Mouse (Mus musculus): ENCODE data around the gene Grb7. TPM values are rescaled to one million over a fixed set of nuclear protein-coding genes. Genes with fewer than 3 reads are reported as not detected.

Gene Grb7
- polyA plus RNA-seq (2012; rRNA removed), result 1.6 and 2.0 TPM in 2 replicates

GRCm38 (mm10) chr11:98446213-98446561, at the start of gene Grb7:
Gene Grb7, plus strand, starts transcription at chr11:98446394.
- no peak for DNase-seq (ENCODE audit: extremely low spot score in 1 of 2, low spot score in 1 of 2)

- DNase-seq (ENCODE audit: extremely low spot score in 1 of 2, low spot score in 1 of 2), result no peak
Measured at GRCm38 (mm10) chr11:98397946-98398345, 48.2 kb upstream of the Grb7 start.

GRCm38 (mm10) chr11:98400161-98400726, 46.0 kb upstream of the Grb7 start, which contains the start of gene Pgap3:
Gene Pgap3, minus strand, starts transcription at chr11:98400490.
- peak; percentile 86 to 89 for DNase-seq (ENCODE audit: extremely low spot score in 1 of 2, low spot score in 1 of 2)

- no peak for DNase-seq (ENCODE audit: extremely low spot score in 1 of 2, low spot score in 1 of 2)
Measured at GRCm38 (mm10) chr11:98400816-98401215, 45.4 kb upstream of the Grb7 start.

GRCm38 (mm10) chr11:98406621-98407020, 39.6 kb upstream of the Grb7 start:
- no peak for DNase-seq (ENCODE audit: extremely low spot score in 1 of 2, low spot score in 1 of 2)

- no peak for DNase-seq (ENCODE audit: extremely low spot score in 1 of 2, low spot score in 1 of 2)
Measured at GRCm38 (mm10) chr11:98408872-98409271, 37.3 kb upstream of the Grb7 start.

GRCm38 (mm10) chr11:98409341-98409822, 36.8 kb upstream of the Grb7 start:
- no peak for DNase-seq (ENCODE audit: extremely low spot score in 1 of 2, low spot score in 1 of 2)

GRCm38 (mm10) chr11:98412273-98412796, 33.9 kb upstream of the Grb7 start, which contains the start of gene Erbb2:
Gene Erbb2, plus strand, starts transcription at chr11:98412470.
- peak in 1 of 2 experiments; percentile 39 for DNase-seq (ENCODE audit: extremely low spot score in 1 of 2, low spot score in 1 of 2)

- DNase-seq (ENCODE audit: extremely low spot score in 1 of 2, low spot score in 1 of 2), result no peak
Measured at GRCm38 (mm10) chr11:98412797-98413301, 33.3 kb upstream of the Grb7 start.

- no peak for DNase-seq (ENCODE audit: extremely low spot score in 1 of 2, low spot score in 1 of 2)
Measured at GRCm38 (mm10) chr11:98413731-98414130, 32.5 kb upstream of the Grb7 start.

GRCm38 (mm10) chr11:98414162-98414561, 32.0 kb upstream of the Grb7 start:
- no peak for DNase-seq (ENCODE audit: extremely low spot score in 1 of 2, low spot score in 1 of 2)

- DNase-seq (ENCODE audit: extremely low spot score in 1 of 2, low spot score in 1 of 2), result no peak
Measured at GRCm38 (mm10) chr11:98417074-98417473, 29.1 kb upstream of the Grb7 start.

GRCm38 (mm10) chr11:98418273-98418672, 27.9 kb upstream of the Grb7 start:
- DNase-seq (ENCODE audit: extremely low spot score in 1 of 2, low spot score in 1 of 2), result no peak

- no peak for DNase-seq (ENCODE audit: extremely low spot score in 1 of 2, low spot score in 1 of 2)
Measured at GRCm38 (mm10) chr11:98418939-98419547, 27.2 kb upstream of the Grb7 start.

- no peak for DNase-seq (ENCODE audit: extremely low spot score in 1 of 2, low spot score in 1 of 2)
Measured at GRCm38 (mm10) chr11:98426592-98426991, 19.6 kb upstream of the Grb7 start.

- no peak for DNase-seq (ENCODE audit: extremely low spot score in 1 of 2, low spot score in 1 of 2)
Measured at GRCm38 (mm10) chr11:98428436-98428835, 17.8 kb upstream of the Grb7 start.

GRCm38 (mm10) chr11:98431743-98432502, 14.3 kb upstream of the Grb7 start:
- DNase-seq (ENCODE audit: extremely low spot score in 1 of 2, low spot score in 1 of 2), result no peak

- DNase-seq (ENCODE audit: extremely low spot score in 1 of 2, low spot score in 1 of 2), result no peak
Measured at GRCm38 (mm10) chr11:98435723-98436122, 10.5 kb upstream of the Grb7 start.

- no peak for DNase-seq (ENCODE audit: extremely low spot score in 1 of 2, low spot score in 1 of 2)
Measured at GRCm38 (mm10) chr11:98437441-98437840, 8.8 kb upstream of the Grb7 start.

- DNase-seq (ENCODE audit: extremely low spot score in 1 of 2, low spot score in 1 of 2), result peak; percentile 85 to 98
Measured at GRCm38 (mm10) chr11:98438331-98439158, 7.6 kb upstream of the Grb7 start, which contains the start of gene Mien1. Gene Mien1, minus strand, starts transcription at chr11:98438991.
